ENCODE assay signal across 10 mouse cellular contexts in genomic region chr13:44306275-44307050, GRCm38 (mm10).
A peak's percentile ranks its signal among the peaks of the same experiment; 100 is the strongest.
DNase-seq lines count a peak whose midpoint lies in the region; ATAC-seq and TF ChIP-seq lines count a peak whose summit lies in the region.
"Had no signal": no experiment of that assay in that cellular context is flagged by ENCODE, and none has a peak within 500 bp of the region (broad histone marks: within the 10 kb centered on the region; RNA-seq: fewer than 3 reads in every experiment).

No protein-coding gene starts in this region.

- H3K4me1 ChIP-seq in heart, adult 2 months (ENCODE audit: control insufficient read depth, insufficient read depth, low read length): peaks cover 5% of the 10 kb centered on the region
- H3K4me1 ChIP-seq in heart, embryonic 12.5 days (replicated peaks): peaks cover 2% of the 10 kb centered on the region; the same call in 1 of the 2 replicates
- H3K4me1 ChIP-seq in embryonic fibroblast, embryonic 13.5 days (ENCODE audit: control insufficient read depth, insufficient read depth, low read length): no peaks in the 10 kb centered on the region; the same call in 1 of the 2 replicates
- H3K4me1 ChIP-seq in liver, embryonic 12.5 days: no peaks in the 10 kb centered on the region
- H3K4me1 ChIP-seq in hindbrain, embryonic 11.5 days (replicated peaks; ENCODE audit: control insufficient read depth, insufficient read depth, low read length): no peaks in the 10 kb centered on the region
- H3K4me1 ChIP-seq: embryonic facial prominence, embryonic 13.5 days; neural tube, embryonic 12.5 days had no signal

- ATAC-seq in heart, embryonic 12.5 days (ENCODE audit: insufficient number of reproducible peaks, low FRiP score): no peak
- ATAC-seq in liver, embryonic 12.5 days: no peak
- no peak for ATAC-seq in hindbrain, embryonic 11.5 days (ENCODE audit: low FRiP score)
- ATAC-seq in erythroblast, adult 5-6 weeks (replicated peaks; ENCODE audit: low FRiP score, poor library complexity, severe bottlenecking): no peak

- H3K9me3 ChIP-seq in heart, embryonic 12.5 days (replicated peaks): no peaks in the 10 kb centered on the region
- no peaks in the 10 kb centered on the region for H3K9me3 ChIP-seq in liver, embryonic 12.5 days (replicated peaks)
- no peaks in the 10 kb centered on the region for H3K9me3 ChIP-seq in hindbrain, embryonic 11.5 days (ENCODE audit: control insufficient read depth, low read length)
- H3K9me3 ChIP-seq: embryonic facial prominence, embryonic 13.5 days; neural tube, embryonic 12.5 days had no signal

- peak; percentile 36; the same call in 1 of the 2 replicates for TF ChIP-seq POLR2A in heart, adult 2 months (IDR thresholded peaks at IDR 0.05; ENCODE audit: insufficient read depth, low read depth, low read length)
- TF ChIP-seq POLR2A in embryonic fibroblast, embryonic 13.5 days (IDR thresholded peaks at IDR 0.05; ENCODE audit: low read depth, low read length): no peak

- 45% methylated on average over 15 of the region's 15 CpGs for WGBS in heart, adult 2 months
- 78% methylated on average over 15 of the region's 15 CpGs for WGBS in heart, embryonic 12.5 days
- 65% methylated on average over 15 of the region's 15 CpGs for WGBS in liver, embryonic 12.5 days (ENCODE audit: insufficient replicate concordance)
- 91% methylated on average over 15 of the region's 15 CpGs for WGBS in hindbrain, embryonic 11.5 days

- intact Hi-C loops in heart, adult 2 months (cut with DNase I): loop anchor here (5.0 to 10.0 kb wide), 3 partner anchors 56 to 428 kb away; no protein-coding TSS in a partner anchor

- H3K79me2 ChIP-seq in heart, adult 2 months (replicated peaks; ENCODE audit: control insufficient read depth, insufficient read depth, low read length): no peaks in the 10 kb centered on the region

- no peaks in the 10 kb centered on the region for H3K27me3 ChIP-seq in heart, adult 2 months (ENCODE audit: control insufficient read depth, insufficient read depth, low read length)
- no peaks in the 10 kb centered on the region for H3K27me3 ChIP-seq in heart, embryonic 12.5 days (replicated peaks)
- no peaks in the 10 kb centered on the region for H3K27me3 ChIP-seq in liver, embryonic 12.5 days (replicated peaks)
- H3K27me3 ChIP-seq in hindbrain, embryonic 11.5 days (ENCODE audit: control insufficient read depth, insufficient read depth, low read length): no peaks in the 10 kb centered on the region
- H3K27me3 ChIP-seq: embryonic facial prominence, embryonic 13.5 days; neural tube, embryonic 12.5 days had no signal

- no peak overlapping the region for H3K4me2 ChIP-seq in heart, embryonic 12.5 days
- H3K4me2 ChIP-seq in liver, embryonic 12.5 days: no peak overlapping the region
- H3K4me2 ChIP-seq in hindbrain, embryonic 11.5 days (replicated peaks; ENCODE audit: low read depth, low read length): no peak overlapping the region
- H3K4me2 ChIP-seq: embryonic facial prominence, embryonic 13.5 days; neural tube, embryonic 12.5 days had no signal

- peak overlapping the region; percentile 35; the same call in 1 of the 2 replicates for H3K9ac ChIP-seq in heart, adult 2 months (ENCODE audit: low read depth, low read length)
- H3K9ac ChIP-seq in heart, embryonic 12.5 days: no peak overlapping the region
- no peak overlapping the region for H3K9ac ChIP-seq in liver, embryonic 12.5 days
- no peak overlapping the region for H3K9ac ChIP-seq in hindbrain, embryonic 11.5 days (ENCODE audit: low read depth, low read length)
- H3K9ac ChIP-seq: embryonic facial prominence, embryonic 13.5 days; neural tube, embryonic 12.5 days had no signal

- DNase-seq in heart, adult 2 months: peak; percentile 69 to 87
- DNase-seq in NIH3T3 (ENCODE audit: low read depth): peak; percentile 24
- DNase-seq in kidney, postnatal 25 days: peak; percentile 76 to 95
- DNase-seq in hindbrain, embryonic 11.5 days (ENCODE audit: low spot score): no peak

- H3K4me3 ChIP-seq in heart, adult 2 months: no peak overlapping the region
- no peak overlapping the region for H3K4me3 ChIP-seq in heart, embryonic 12.5 days
- no peak overlapping the region for H3K4me3 ChIP-seq in embryonic fibroblast, embryonic 13.5 days (ENCODE audit: insufficient read depth, low read length)
- H3K4me3 ChIP-seq in liver, embryonic 12.5 days: no peak overlapping the region
- H3K4me3 ChIP-seq in hindbrain, embryonic 11.5 days (ENCODE audit: low read depth, low read length): no peak overlapping the region
- H3K4me3 ChIP-seq: embryonic facial prominence, embryonic 13.5 days; neural tube, embryonic 12.5 days had no signal

- no peaks in the 10 kb centered on the region for H3K36me3 ChIP-seq in heart, adult 2 months (ENCODE audit: control insufficient read depth, insufficient read depth, low read length)
- H3K36me3 ChIP-seq in heart, embryonic 12.5 days: no peaks in the 10 kb centered on the region
- no peaks in the 10 kb centered on the region for H3K36me3 ChIP-seq in liver, embryonic 12.5 days
- H3K36me3 ChIP-seq in hindbrain, embryonic 11.5 days (ENCODE audit: control insufficient read depth, insufficient read depth, low read length): no peaks in the 10 kb centered on the region
- H3K36me3 ChIP-seq: embryonic facial prominence, embryonic 13.5 days; neural tube, embryonic 12.5 days had no signal

- no peak for TF ChIP-seq CTCF in heart, adult 2 months (IDR thresholded peaks at IDR 0.05)
- no peak for TF ChIP-seq CTCF in embryonic fibroblast, embryonic 13.5 days (IDR thresholded peaks at IDR 0.05; ENCODE audit: borderline replicate concordance, insufficient read depth, low read length)

- peak; percentile 97 for TF ChIP-seq EP300 in heart, adult 2 months (IDR thresholded peaks at IDR 0.05; ENCODE audit: insufficient read depth, low read depth, low read length)

- peak overlapping the region; percentile 89 for H3K27ac ChIP-seq in heart, adult 2 months
- no peak overlapping the region for H3K27ac ChIP-seq in heart, embryonic 12.5 days (ENCODE audit: poor library complexity, severe bottlenecking)
- peak overlapping the region; percentile 34 for H3K27ac ChIP-seq in embryonic fibroblast, embryonic 13.5 days (ENCODE audit: insufficient read depth, low read length)
- no peak overlapping the region for H3K27ac ChIP-seq in liver, embryonic 12.5 days
- H3K27ac ChIP-seq in hindbrain, embryonic 11.5 days (ENCODE audit: low read depth, low read length): no peak overlapping the region
- H3K27ac ChIP-seq: embryonic facial prominence, embryonic 13.5 days; neural tube, embryonic 12.5 days had no signal

Comparison
In these comparisons a context has a peak if more than half of its experiments do, and no peak if none do; other contexts are left out.
1. H3K27ac ChIP-seq: peak in heart, adult 2 months (single experiment) and embryonic fibroblast, embryonic 13.5 days (single experiment); none in heart, embryonic 12.5 days (single experiment), liver, embryonic 12.5 days (single experiment) and hindbrain, embryonic 11.5 days (single experiment).